Mouse (Mus musculus): ENCODE measurements around the gene Rptn.
"Not testable (repeated sequence)": the region's sequence is repeated elsewhere in the genome, so short reads cannot be mapped to it uniquely, and the experiment has no call there.

The Rptn gene

GRCm38 (mm10) chr3:93393366-93393765 lies at the start of gene Rptn:
TSS of gene Rptn (plus strand) at chr3:93393699.
- no peak for DNase-seq

DNA sequence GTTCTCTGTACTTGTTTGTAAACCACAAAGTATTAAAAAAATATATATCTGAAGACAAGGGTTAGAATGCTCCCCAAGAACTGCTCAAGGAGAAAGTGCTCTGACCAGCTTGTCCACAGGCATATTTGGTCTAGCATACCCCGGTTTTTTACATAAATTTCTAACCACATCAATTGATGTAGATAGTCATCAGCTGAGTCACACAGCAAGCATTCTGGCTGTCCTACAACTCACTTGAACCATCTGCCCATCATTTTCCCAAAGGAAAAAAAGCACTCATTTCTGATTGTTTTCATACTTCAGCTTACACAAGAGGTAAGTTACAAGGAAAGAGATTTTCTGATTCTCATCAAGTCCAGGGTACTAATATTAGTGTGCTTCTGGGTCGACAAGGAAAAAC lies 46.6 kb upstream of the Rptn start:
- no peak for DNase-seq

DNA sequence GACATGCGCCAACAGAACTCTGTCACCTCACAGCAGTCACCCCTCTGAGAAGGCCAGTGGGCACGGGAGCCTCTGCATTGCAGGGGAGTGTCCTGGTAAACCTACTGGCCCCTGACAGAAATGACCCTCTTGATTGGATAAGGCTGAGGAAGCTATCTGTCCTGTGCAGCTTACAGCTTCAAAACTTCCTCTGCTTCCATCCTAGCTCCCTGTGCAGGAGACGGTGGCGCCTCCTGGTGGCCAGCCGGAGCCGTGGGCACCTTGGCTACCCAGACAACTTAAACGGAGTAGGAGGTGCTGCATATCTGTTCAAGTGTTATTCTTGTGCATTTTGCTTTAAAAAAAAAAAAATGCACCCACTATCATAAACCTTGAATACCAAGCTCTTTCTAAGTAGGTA lies 33.5 kb upstream of the Rptn start:
- DNase-seq, result peak in 1 of 2 experiments; percentile 9

DNA sequence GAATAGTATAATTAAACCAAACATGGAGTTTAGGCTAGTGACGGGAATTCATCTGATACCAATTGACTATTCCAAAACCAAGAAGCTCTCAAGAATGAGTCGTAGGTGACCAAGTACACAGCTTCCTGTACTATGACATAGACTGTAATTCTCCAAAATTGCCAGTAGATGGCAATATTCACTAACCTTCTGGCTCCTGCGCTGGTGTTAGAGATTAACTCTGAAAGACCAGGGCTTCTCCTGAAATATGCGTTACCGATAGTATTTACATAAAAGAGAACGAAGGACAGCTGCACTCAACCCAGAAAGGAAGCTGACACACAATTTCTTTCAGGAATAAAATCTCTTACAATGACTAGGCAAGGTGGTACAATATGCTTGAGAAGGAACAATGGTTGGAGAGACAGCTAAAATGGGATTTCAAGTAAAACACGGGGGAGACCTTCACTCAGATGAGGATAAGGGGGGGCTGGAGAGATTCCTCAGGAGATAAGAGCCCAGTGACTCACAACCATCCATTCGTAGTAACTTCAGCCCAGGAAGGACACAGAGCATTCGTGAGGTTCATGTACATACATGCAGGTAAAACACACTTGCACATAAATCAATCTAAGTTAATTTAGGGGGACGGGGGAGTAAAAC lies 31.4 kb upstream of the Rptn start:
- DNase-seq, result no peak

- DNase-seq, result no peak
Observed at GRCm38 (mm10) chr3:93366966-93367575, 26.4 kb upstream of the Rptn start.

DNA sequence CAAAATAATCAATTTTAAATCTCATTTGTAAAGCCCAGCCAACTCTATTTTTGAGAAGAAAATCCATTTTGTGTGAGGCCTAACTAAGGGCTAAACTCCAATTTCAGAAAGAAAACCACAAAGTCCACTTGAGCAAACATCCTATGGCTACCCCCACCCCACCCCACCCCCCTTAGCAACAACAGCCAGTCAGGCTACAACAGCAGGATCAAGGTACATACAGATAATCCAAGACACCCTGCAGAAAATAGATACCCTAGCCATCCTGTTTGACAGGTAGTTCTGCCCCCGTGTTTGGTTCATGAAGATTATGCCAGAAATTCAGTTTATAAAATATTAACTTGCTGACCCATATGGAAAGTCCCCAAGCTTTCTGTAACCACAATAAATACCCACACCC lies 25.3 kb upstream of the Rptn start:
- DNase-seq, result no peak

- DNase-seq, result no peak
Observed at GRCm38 (mm10) chr3:93373416-93373815, 20.1 kb upstream of the Rptn start.

- DNase-seq, result no peak
Observed at GRCm38 (mm10) chr3:93375196-93375595, 18.3 kb upstream of the Rptn start.

- DNase-seq, result no peak
Observed at GRCm38 (mm10) chr3:93375601-93376000, 17.9 kb upstream of the Rptn start.

DNA sequence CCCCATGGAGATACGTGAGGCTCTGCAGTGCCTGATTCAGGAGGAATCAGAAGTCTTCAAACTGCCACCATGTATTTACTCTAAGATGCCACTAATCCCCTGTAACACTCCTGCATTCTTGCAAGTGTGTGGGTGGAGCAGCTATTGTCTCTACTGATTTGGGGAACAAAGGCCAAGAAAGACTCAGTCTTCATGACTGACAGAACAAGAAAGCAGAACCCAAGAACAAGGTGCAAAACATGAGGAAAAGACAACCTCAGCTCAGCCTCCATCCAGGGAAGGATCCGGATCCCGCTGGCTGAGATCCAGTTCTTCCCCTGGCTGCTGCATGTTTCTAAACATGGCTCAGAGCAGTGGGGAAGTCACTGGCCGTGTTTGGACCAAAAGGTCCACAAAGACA lies 15.4 kb upstream of the Rptn start:
- no peak for DNase-seq

- DNase-seq, result no peak
Observed at GRCm38 (mm10) chr3:93403936-93404335, 10.4 kb downstream of the Rptn start.

DNA sequence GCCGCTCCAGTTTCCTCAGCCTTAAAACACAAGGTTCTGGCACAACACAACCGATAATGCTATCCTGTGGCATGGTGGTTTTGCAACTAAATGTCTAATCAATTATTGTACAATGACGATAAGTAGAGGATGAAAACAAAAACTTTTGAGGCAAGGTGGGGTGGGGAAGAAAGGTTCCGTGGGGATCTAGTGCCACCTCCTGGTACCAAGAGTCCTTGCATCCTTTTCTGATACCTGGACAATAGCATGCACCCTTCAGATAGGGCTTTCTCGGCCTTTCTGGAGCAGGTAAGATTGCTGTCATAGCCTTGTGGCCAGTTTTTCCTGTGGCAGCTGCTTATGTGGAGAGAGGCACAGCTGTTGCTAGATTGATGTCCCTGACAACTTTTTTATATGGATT lies 13.5 kb downstream of the Rptn start:
- no peak for DNase-seq

- DNase-seq, result no peak
Observed at GRCm38 (mm10) chr3:93411905-93412304, 18.4 kb downstream of the Rptn start.

GRCm38 (mm10) chr3:93431673-93432072 lies 38.2 kb downstream of the Rptn start:
- DNase-seq, result no peak

- no peak for DNase-seq
Observed at GRCm38 (mm10) chr3:93442030-93442429, 48.5 kb downstream of the Rptn start, which contains the start of gene Tchh. TSS of gene Tchh (plus strand) at chr3:93442330.

DNA sequence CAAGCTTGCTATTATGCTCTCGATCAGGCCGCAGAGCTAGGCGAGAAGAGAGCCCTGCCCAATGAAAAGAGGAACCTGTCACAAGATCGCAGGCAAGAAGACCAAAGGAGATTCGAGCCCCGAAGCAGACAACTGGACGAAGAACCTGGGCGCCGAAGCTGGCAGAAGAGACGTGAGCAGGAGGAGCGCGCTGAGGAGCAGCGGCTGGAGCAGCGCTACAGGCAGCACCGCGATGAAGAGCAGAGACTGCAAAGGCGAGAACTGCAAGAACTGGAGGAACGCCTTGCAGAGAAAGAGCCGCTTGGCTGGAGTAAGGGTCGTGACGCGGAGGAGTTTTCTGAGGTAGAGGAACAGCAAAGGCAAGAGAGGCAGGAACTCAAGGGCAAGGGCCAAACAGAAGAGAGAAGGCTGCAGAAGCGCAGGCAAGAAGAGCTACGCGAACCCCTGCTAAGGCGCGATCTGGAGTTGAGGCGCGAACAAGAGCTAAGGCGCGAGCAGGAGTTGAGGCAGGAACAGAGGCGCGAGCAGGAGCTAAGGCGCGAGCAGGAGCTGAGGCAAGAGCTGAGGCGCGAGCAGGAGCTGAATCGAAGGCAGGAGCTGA lies 50.1 kb downstream of the Rptn start:
- DNase-seq, result no peak

GRCm38 (mm10) chr3:93444343-93445164 lies 51.1 kb downstream of the Rptn start:
- DNase-seq, result peak in 1 of 2 experiments; percentile 6

DNA sequence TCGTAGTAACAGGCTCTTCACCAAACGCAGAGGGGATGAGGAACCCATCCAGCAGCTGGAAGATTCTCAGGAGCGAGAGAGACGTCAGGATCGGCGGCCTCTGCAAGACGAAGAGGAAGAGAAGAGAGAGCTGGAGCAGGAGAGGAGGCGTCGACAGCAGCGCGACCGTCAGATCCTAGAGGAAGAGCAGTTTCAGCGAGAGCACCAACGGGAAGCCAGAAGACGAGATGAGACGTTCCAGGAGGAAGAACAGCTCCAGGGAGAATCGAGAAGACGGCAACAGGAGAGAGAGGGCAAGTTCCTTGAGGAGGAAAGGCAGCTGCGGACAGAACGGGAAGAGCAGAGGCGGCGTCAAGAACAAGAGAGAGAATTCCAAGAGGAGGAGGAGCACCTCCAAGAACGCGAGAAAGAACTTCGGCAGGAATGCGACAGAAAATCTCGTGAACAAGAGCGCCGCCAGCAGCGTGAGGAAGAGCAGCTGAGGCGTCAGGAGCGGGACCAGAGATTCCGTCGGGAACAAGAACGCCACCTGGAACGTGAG lies 51.7 kb downstream of the Rptn start:
- no peak for DNase-seq

- no peak for DNase-seq
Observed at GRCm38 (mm10) chr3:93446128-93446755, 52.7 kb downstream of the Rptn start.

DNA sequence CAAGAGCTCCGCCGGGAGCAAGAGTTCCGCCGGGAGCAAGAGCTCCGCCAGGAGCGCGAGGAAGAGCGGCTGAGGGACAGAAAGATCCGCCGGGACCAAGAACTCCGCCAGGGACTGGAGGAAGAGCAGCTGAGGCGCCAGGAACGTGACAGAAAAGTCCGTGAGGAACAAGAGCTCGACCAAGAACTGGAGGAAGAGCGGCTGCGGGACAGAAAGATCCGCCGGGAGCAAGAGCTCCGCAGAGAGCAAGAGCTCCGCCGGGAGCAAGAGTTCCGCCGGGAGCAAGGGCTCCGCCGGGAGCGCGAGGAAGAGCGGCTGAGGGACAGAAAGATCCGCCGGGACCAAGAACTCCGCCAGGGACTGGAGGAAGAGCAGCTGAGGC lies 53.2 kb downstream of the Rptn start:
- not testable (repeated sequence) for DNase-seq

DNA sequence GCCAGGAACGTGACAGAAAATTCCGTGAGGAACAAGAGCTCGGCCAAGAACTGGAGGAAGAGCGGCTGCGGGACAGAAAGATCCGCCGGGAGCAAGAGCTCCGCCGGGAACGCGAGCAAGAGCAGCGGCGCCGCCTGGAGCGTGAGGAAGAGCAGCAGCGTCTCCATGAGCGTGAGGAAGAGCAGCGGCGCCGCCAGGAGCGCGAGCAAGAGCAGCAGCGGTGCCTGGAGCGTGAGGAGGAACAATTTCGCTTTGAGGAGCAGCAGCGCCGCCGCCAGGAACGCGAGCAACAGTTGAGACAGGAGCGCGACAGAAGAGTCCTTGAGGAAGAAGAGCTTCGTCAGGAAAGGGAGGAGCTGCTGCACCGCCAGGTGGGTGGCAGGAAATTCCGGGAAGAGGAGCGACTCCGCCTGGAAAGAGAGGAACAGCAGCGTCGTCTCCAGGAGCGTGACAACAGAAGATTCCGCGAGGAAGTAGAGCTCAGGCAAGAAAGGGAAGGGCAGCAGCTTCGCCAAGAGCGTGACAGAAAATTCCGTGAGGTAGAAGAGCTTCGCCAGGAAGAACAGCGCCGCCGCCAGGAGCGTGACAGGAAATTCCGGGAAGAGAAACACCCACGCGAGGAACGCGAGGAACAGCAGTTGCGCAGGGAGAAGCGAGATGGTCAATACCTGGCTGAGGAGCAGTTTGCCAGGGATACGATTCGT lies 53.8 kb downstream of the Rptn start:
- DNase-seq, result no peak
